Mouse (Mus musculus) olfactory bulb, adult 2 months (tissue): ENCODE data around the gene Phxr2. TPM values are rescaled to one million over a fixed set of nuclear protein-coding genes. Genes with fewer than 3 reads are reported as not detected.

Source experiments
- H3K27ac ChIP-seq: fragments of 200-500 bp; 2 replicates; pipeline ENCODE4 v1.5.1; 2012; ENCODE audit warnings: low read depth, low read length; ENCODE audit not compliant: insufficient read depth
- H3K4me1 ChIP-seq: fragments of 200-500 bp; 2 replicates; pipeline ENCODE4 v1.6.1; 2012; ENCODE audit warnings: low read length; ENCODE audit not compliant: control insufficient read depth, insufficient read depth
- H3K4me3 ChIP-seq: fragments of 200-500 bp; 2 replicates; pipeline ENCODE4 v1.5.1; 2012; ENCODE audit warnings: mild to moderate bottlenecking, low read depth, low read length, moderate library complexity; ENCODE audit not compliant: insufficient read depth
- CTCF ChIP-seq: fragments of 200-500 bp; IDR thresholded peaks from 2 replicates; pipeline ENCODE4 v1.5.1; 2012; ENCODE audit warnings: low read depth, mild to moderate bottlenecking, low read length, moderate library complexity; ENCODE audit not compliant: insufficient read depth
- POLR2A ChIP-seq: fragments of 200-500 bp; IDR thresholded peaks from 2 replicates; pipeline ENCODE4 v1.6.1; 2012; ENCODE audit warnings: mild to moderate bottlenecking, low read depth, low read length, moderate library complexity; ENCODE audit not compliant: insufficient read depth
- WGBS: fragments of 180-500 bp; shearing (Covaris S2); methylation state at CpG from one replicate; pipeline ENCODE4 v1.1.7; 2018; 5-methylcytosine and 5-hydroxymethylcytosine counted together
- polyA plus RNA-seq: library from polyadenylated mRNA; stranded (reverse); fragments of >200 nt; gene quantifications from 2 replicates; pipeline ENCODE4 v1.2.4, GENCODE M21; 2012; ENCODE audit warnings: low replicate concordance; ENCODE audit not compliant: missing spikeins, insufficient read depth, insufficient read length

Phxr2 gene
- polyA plus RNA-seq, 1 experiment = not detected

- Histone ChIP-seq H3K27ac (no peak overlapping the region), H3K4me3 (no peak overlapping the region), H3K4me1 (no peaks in the 10 kb centered on the region)
- TF ChIP-seq CTCF (no peak), POLR2A (no peak)
- WGBS = 91% methylated on average over 8 of the region's 8 CpGs
These were observed 19.5 kb upstream of the Phxr2 start for GRCm38 (mm10) chr10:99145611-99146010.

- WGBS = 65% methylated on average over 5 of the region's 5 CpGs
- peaks cover 11% of the 10 kb centered on the region; the same call in 1 of the 2 replicates for H3K4me1 ChIP-seq
- TF ChIP-seq POLR2A (no peak), CTCF (no peak)
- H3K27ac ChIP-seq = no peak overlapping the region
- H3K4me3 ChIP-seq = no peak overlapping the region
These were observed 10.2 kb upstream of the Phxr2 start for GRCm38 (mm10) chr10:99136337-99136736.

- no peak for TF ChIP-seq POLR2A
- TF ChIP-seq CTCF = no peak
- 84% methylated on average over 16 of the region's 16 CpGs for WGBS
- H3K4me3 ChIP-seq = no peak overlapping the region
- H3K4me1 ChIP-seq = peaks cover 23% of the 10 kb centered on the region
- no peak overlapping the region for H3K27ac ChIP-seq
These were observed 7.3 kb upstream of the Phxr2 start for GRCm38 (mm10) chr10:99133321-99133875.

GRCm38 (mm10) chr10:99132595-99133272, 6.6 kb upstream of the Phxr2 start:
- H3K27ac ChIP-seq = no peak overlapping the region
- H3K4me3 ChIP-seq = no peak overlapping the region
- WGBS = 95% methylated on average over 11 of the region's 11 CpGs
- TF ChIP-seq CTCF (no peak), POLR2A (no peak)
- peaks cover 21% of the 10 kb centered on the region for H3K4me1 ChIP-seq

- WGBS = 56% methylated on average over 6 of the region's 6 CpGs
- peaks cover 21% of the 10 kb centered on the region for H3K4me1 ChIP-seq
- no peak for TF ChIP-seq CTCF
- TF ChIP-seq POLR2A = no peak
- H3K4me3 ChIP-seq = no peak overlapping the region
- no peak overlapping the region; the same call in 1 of the 2 replicates for H3K27ac ChIP-seq
These were observed 6.1 kb upstream of the Phxr2 start for GRCm38 (mm10) chr10:99132189-99132588.

GRCm38 (mm10) chr10:99131298-99131697, 5.2 kb upstream of the Phxr2 start:
- no peak overlapping the region for H3K4me3 ChIP-seq
- 53% methylated on average over 5 of the region's 5 CpGs for whole genome bisulfite sequencing
- peaks cover 21% of the 10 kb centered on the region for H3K4me1 ChIP-seq
- 0 out of 2 replicates have a peak overlapping the region, but pooled peaks have one; percentile 4 for H3K27ac ChIP-seq
- TF ChIP-seq POLR2A (no peak), CTCF (no peak)

- Histone ChIP-seq H3K27ac (peak overlapping the region; percentile 46; the same call in 1 of the 2 replicates), H3K4me3 (no peak overlapping the region), H3K4me1 (peaks cover 18% of the 10 kb centered on the region)
- 27% methylated on average over 6 of the region's 6 CpGs for WGBS
- no peak for TF ChIP-seq POLR2A
- no peak for TF ChIP-seq CTCF
These were observed 4.5 kb upstream of the Phxr2 start for GRCm38 (mm10) chr10:99130611-99131010.

- H3K4me1 ChIP-seq = peaks cover 18% of the 10 kb centered on the region
- 88% methylated on average over 11 of the region's 11 CpGs for WGBS
- no peak overlapping the region for H3K4me3 ChIP-seq
- TF ChIP-seq CTCF (no peak), POLR2A (no peak)
- no peak overlapping the region for H3K27ac ChIP-seq
These were observed 1.7 kb upstream of the Phxr2 start for GRCm38 (mm10) chr10:99127691-99128261.

- WGBS = 96% methylated on average over 14 of the region's 14 CpGs
- TF ChIP-seq POLR2A (no peak), CTCF (no peak)
- H3K4me3 ChIP-seq = no peak overlapping the region
- H3K27ac ChIP-seq = no peak overlapping the region
- peaks cover 14% of the 10 kb centered on the region for H3K4me1 ChIP-seq
These were observed 829 bp upstream of the Phxr2 start for GRCm38 (mm10) chr10:99126954-99127353.
